Mouse (Mus musculus): ENCODE measurements around the gene Cdkal1. TPM values are rescaled to one million over a fixed set of nuclear protein-coding genes. Genes with fewer than 3 reads are reported as not detected.

Gene Cdkal1
- polyA plus RNA-seq, 1 experiment from 2014 or later = 29.9 TPM

DNA sequence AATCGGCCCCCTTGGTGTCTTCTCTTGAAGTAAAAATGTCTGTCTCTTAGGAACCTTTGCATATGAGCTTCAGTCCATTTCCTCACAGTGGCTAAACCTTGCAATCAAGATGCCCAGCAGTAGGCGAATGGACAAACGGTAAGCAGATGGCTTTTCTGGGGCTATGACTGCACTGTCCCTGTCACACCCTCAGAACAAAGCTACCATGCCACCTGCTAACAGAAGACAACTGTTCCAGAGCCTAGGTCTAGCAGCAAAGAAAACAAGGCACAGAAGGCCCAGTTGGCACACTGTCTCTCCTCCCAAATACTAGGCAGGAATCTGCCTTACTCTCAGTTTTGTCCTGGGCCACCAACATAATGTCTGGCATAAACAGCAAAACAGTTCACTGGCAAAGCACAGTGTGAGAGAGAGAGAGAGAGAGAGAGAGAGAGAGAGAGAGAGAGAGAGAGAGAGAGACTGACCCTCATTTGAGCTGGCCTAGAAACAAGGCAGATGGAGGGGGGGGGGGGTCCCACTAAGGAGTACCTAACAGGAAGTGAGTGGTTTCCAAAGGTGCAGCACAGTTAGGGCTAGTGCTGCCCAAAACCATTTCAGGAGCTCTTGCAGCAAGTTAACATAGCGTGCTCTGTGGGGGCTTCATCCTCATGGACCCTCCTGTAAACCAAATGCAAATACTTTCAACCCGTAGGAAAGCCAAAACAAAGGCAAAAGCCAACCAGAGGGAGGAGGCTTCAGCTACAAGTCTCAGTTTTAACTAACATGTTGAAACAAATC, 95.6 kb downstream of the Cdkal1 start:
- Histone ChIP-seq H3K4me3 (replicated peaks) (no peak overlapping the region), H3K27me3 (replicated peaks) (no peaks in the 10 kb centered on the region), H3K9me3 (no peaks in the 10 kb centered on the region), H3K9ac (no peak overlapping the region), H3K4me2 (no peak overlapping the region), H3K27ac (peak overlapping the region; percentile 35; the same call in 1 of the 2 replicates), H3K36me3 (no peaks in the 10 kb centered on the region), H3K4me1 (peaks cover 3% of the 10 kb centered on the region; the same call in 1 of the 2 replicates)
- no peak for ATAC-seq (ENCODE audit: insufficient read depth, low FRiP score, low read depth)
- 77% methylated on average over 5 of the region's 5 CpGs for WGBS

DNA sequence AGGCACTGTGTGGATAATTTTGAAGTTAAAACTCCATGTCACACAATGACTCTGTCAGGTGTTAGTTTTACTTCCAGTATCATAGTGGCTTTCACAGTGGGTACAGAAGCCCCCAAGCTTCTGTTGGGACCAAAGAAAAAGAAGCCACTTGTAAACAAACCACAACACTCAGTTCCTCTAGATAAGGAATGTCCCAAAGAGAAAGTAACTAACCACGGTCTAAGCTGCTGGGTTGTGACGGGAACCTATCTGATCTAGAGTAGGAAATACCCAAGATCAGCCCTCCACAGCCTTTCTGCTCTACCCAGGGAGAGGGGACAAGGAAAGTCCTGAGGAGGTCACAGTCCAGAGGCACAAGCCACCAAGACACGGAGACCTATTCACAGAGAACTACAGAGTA, 99.4 kb downstream of the Cdkal1 start:
- 0 out of 2 replicates have a peak, but pooled peaks have one; percentile 14 for ATAC-seq (ENCODE audit: insufficient read depth, low FRiP score, low read depth)
- H3K4me2 ChIP-seq = no peak overlapping the region
- H3K27ac ChIP-seq = no peak overlapping the region
- WGBS = 48% methylated on average over 3 of the region's 3 CpGs
- H3K9me3 ChIP-seq = no peaks in the 10 kb centered on the region
- H3K36me3 ChIP-seq = no peaks in the 10 kb centered on the region
- no peak overlapping the region for H3K4me3 ChIP-seq (replicated peaks)
- H3K27me3 ChIP-seq (replicated peaks) = no peaks in the 10 kb centered on the region
- no peak overlapping the region for H3K9ac ChIP-seq
- H3K4me1 ChIP-seq = peaks cover 3% of the 10 kb centered on the region; the same call in 1 of the 2 replicates

DNA sequence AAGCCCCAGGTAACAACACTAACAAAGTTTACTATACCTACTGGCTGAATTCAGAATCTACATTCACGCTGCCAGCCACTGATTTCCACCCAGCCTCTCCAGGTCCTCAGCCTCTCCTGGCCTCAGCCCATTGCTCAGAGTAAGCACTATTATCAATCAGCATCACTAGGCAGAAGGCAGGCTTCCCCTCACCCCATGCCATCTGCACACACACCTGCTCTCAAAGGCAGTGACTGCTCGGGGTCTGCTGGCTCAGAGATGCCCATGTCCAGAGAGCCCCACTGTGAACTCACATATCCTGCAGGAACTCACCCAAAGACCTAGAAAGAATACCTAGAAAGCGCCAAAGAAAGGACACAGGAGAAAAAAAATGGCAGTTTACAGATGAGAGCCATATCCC, 102.2 kb downstream of the Cdkal1 start:
- Histone ChIP-seq H3K4me2 (no peak overlapping the region), H3K27ac (no peak overlapping the region), H3K9me3 (no peaks in the 10 kb centered on the region), H3K27me3 (replicated peaks) (no peaks in the 10 kb centered on the region), H3K4me1 (no peaks in the 10 kb centered on the region), H3K9ac (no peak overlapping the region), H3K4me3 (replicated peaks) (no peak overlapping the region), H3K36me3 (no peaks in the 10 kb centered on the region)
- ATAC-seq (ENCODE audit: insufficient read depth, low FRiP score, low read depth) = no peak
- WGBS = 84% methylated on average over 3 of the region's 3 CpGs

DNA sequence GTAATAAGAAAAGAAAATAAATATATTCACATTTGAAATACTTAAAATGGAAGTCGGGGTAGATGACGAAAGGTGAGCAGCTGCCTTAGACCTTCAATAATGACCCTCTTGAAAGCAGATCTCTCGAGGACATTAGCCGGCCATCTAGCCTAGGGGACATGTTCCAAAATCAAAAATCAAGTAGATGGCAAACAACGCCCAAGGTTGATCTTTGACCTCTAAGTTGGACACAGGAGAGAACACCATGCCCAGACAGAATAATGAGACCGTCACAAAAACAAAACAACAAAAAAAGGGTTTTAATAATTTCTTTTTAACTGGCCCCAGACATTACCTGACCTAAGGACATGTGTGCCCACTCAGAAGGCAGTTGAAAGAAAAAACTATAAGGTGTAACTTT, 103.4 kb downstream of the Cdkal1 start:
- no peak overlapping the region for H3K9ac ChIP-seq
- no peak overlapping the region for H3K4me2 ChIP-seq
- ATAC-seq (ENCODE audit: insufficient read depth, low FRiP score, low read depth) = no peak
- H3K27ac ChIP-seq = no peak overlapping the region
- H3K36me3 ChIP-seq = no peaks in the 10 kb centered on the region
- no peaks in the 10 kb centered on the region for H3K27me3 ChIP-seq (replicated peaks)
- H3K9me3 ChIP-seq = no peaks in the 10 kb centered on the region
- 92% methylated on average over 6 of the region's 6 CpGs for WGBS
- no peaks in the 10 kb centered on the region; the same call in 1 of the 2 replicates for H3K4me1 ChIP-seq
- H3K4me3 ChIP-seq (replicated peaks) = no peak overlapping the region

DNA sequence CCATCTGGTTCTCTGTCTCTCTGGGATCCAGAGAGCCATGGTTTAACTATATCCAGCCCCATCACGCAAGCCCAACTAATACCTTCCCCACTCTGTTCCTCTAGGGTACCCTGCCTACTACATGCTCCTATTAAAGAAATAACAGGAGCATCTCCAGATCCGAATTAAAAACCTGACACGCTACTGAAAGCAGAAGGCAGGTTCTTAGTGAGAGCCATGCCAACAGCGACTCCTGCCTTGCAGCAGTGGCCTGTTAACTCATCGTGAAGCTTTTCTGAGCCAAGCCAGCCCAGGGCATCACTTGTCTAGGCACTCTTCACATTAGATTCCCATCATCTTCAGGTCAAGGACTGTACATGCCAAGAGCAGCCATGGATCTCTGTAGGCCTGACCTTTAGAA, 104.3 kb downstream of the Cdkal1 start:
- Histone ChIP-seq H3K4me3 (replicated peaks) (no peak overlapping the region), H3K9me3 (no peaks in the 10 kb centered on the region), H3K36me3 (no peaks in the 10 kb centered on the region), H3K4me1 (peaks cover 4% of the 10 kb centered on the region; the same call in 1 of the 2 replicates), H3K9ac (no peak overlapping the region), H3K4me2 (no peak overlapping the region), H3K27me3 (replicated peaks) (no peaks in the 10 kb centered on the region), H3K27ac (no peak overlapping the region)
- WGBS = 93% methylated on average over 5 of the region's 5 CpGs
- no peak for ATAC-seq (ENCODE audit: insufficient read depth, low FRiP score, low read depth)

DNA sequence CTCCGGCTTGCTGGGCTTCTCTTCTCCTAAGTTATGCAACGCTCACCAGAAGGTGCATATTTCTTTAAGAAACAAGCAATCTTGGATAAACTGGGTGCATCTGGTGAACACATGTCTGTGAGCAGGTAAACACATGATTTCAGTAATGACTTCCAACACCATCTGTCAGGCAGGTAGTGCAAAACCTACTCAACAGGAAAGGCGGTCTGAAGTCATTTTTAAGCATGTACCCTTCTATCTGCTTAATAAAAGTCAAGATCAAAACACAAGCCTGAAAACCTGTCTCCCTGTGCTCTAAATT, 108.2 kb downstream of the Cdkal1 start:
- no peaks in the 10 kb centered on the region for H3K27me3 ChIP-seq (replicated peaks)
- 69% methylated on average over 3 of the region's 3 CpGs for WGBS
- H3K9ac ChIP-seq = no peak overlapping the region
- no peaks in the 10 kb centered on the region for H3K9me3 ChIP-seq
- ATAC-seq (ENCODE audit: insufficient read depth, low FRiP score, low read depth) = no peak
- H3K36me3 ChIP-seq = no peaks in the 10 kb centered on the region
- H3K4me3 ChIP-seq (replicated peaks) = no peak overlapping the region
- H3K4me1 ChIP-seq = peaks cover 14% of the 10 kb centered on the region
- 0 out of 2 replicates have a peak overlapping the region, but pooled peaks have one; percentile 18 for H3K27ac ChIP-seq
- H3K4me2 ChIP-seq = no peak overlapping the region

DNA sequence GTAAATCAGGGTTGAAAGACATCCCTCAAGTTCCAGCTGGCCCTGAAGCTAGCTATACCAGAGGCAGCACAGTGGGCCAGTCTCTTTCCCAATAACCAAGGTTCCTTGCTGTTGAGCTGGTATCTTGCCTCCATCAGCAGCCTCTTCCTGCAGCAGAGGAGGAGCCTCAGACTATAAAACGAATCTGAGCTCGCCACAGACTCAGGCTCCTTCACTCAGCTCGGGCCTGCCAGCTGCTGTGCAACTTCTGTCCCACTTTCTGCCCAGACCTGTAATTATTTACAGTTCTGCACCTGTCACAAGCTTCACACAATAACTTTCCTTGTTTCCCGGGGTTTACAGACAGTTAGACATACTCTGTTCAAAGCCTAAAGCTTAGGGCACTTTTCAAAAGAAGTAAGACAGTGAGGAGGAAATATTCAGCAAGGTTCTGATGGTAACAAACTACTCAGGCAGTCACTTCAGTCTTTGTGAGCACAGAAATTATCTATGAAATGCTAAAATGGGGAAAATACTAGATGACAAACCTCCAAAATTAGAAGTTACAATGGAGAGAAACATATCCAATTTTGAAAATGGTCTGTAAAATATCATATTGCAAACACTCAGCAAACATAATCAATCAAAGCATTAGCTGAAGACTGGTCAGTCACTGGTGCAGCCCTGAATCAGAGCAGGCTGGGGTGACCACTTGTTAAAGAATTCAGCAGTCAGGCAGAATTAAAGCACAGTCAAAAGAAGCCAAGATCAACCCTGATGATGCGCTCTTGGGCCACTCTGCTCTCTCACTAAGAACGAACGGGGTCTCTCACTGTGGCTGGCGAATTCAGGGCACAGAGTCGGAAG, 108.8 kb downstream of the Cdkal1 start:
- 48% methylated on average over 9 of the region's 9 CpGs for WGBS

DNA sequence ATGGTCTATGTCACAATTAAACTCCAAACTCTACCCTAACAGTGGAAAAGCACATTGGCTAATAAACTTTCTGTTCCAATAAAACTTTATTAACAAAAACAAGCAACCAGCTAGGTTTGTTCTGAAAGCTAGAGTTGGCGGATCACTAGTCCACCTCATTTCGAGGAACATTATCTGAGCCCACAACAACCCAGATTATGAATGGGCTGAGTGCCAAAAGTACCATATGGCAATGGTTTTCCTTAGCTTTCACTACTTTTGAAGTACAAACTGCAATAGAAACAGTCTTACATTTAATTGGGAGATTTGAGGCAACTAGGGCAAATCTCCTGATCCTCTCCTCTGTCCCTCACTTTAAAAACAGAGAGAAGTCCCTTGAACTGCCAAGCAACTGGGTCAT, 110.4 kb downstream of the Cdkal1 start:
- Histone ChIP-seq H3K27ac (no peak overlapping the region), H3K9ac (no peak overlapping the region), H3K4me1 (peaks cover 14% of the 10 kb centered on the region), H3K4me3 (replicated peaks) (no peak overlapping the region), H3K4me2 (no peak overlapping the region), H3K9me3 (no peaks in the 10 kb centered on the region), H3K27me3 (replicated peaks) (no peaks in the 10 kb centered on the region), H3K36me3 (no peaks in the 10 kb centered on the region)
- ATAC-seq (ENCODE audit: insufficient read depth, low FRiP score, low read depth) = no peak
- 53% methylated on average over 2 of the region's 2 CpGs for WGBS

More for the DNA sequence above, 108.8 kb downstream of the Cdkal1 start:
- Histone ChIP-seq H3K4me1 (peaks cover 14% of the 10 kb centered on the region), H3K9ac (no peak overlapping the region), H3K4me2 (no peak overlapping the region), H3K9me3 (no peaks in the 10 kb centered on the region), H3K27me3 (replicated peaks) (no peaks in the 10 kb centered on the region), H3K27ac (peak overlapping the region; percentile 18; the same call in 1 of the 2 replicates), H3K4me3 (replicated peaks) (no peak overlapping the region), H3K36me3 (no peaks in the 10 kb centered on the region)
- ATAC-seq (ENCODE audit: insufficient read depth, low FRiP score, low read depth) = peak; percentile 18; the same call in 1 of the 2 replicates

DNA sequence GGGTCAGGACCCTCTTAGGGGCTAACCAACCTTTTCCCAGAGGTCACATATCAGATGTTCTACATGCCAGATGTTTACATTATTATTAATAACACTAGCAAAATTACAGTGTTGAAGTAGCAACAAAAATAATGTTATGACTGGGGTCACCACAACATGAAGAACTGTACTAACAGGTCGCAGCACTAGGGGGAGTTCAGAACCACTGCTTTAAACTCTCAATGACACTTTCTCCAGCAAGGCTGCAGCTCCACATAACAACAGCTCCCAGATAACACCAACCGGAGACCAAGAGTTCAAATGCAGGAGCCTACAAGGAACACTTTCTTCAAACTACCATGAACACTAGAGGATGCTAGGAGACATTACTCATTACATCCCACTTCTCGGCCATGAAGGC, 111.3 kb downstream of the Cdkal1 start:
- no peaks in the 10 kb centered on the region for H3K36me3 ChIP-seq
- no peaks in the 10 kb centered on the region for H3K27me3 ChIP-seq (replicated peaks)
- no peaks in the 10 kb centered on the region for H3K9me3 ChIP-seq
- H3K4me1 ChIP-seq = peaks cover 14% of the 10 kb centered on the region
- no peak overlapping the region for H3K4me2 ChIP-seq
- H3K9ac ChIP-seq = no peak overlapping the region
- no peak overlapping the region for H3K4me3 ChIP-seq (replicated peaks)
- 80% methylated on average over 3 of the region's 3 CpGs for WGBS
- no peak overlapping the region for H3K27ac ChIP-seq
- ATAC-seq (ENCODE audit: insufficient read depth, low FRiP score, low read depth) = no peak

DNA sequence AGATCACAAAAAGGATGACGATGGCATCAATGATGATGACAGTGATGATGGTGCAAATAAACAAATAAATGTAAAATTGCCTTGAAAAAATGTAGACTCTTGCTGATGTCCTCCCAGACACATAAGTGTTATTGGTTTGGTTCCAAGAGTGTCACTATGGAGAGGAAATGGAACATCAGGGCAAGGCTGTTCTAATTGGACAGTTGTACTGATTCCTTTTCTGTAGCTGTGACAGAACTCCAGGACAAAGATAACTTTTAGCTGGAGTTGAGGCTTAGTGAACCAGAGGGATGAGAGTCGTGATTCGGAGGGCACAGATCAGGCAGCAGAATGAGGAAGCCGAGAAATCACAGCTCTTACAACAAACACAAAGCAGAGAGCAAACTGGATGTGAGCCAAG, 111.7 kb downstream of the Cdkal1 start:
- Histone ChIP-seq H3K27ac (no peak overlapping the region), H3K27me3 (replicated peaks) (no peaks in the 10 kb centered on the region), H3K36me3 (no peaks in the 10 kb centered on the region), H3K4me3 (replicated peaks) (no peak overlapping the region), H3K4me1 (peaks cover 14% of the 10 kb centered on the region), H3K4me2 (no peak overlapping the region), H3K9me3 (no peaks in the 10 kb centered on the region), H3K9ac (no peak overlapping the region)
- no peak for ATAC-seq (ENCODE audit: insufficient read depth, low FRiP score, low read depth)
- WGBS = 37% methylated on average over 4 of the region's 4 CpGs

DNA sequence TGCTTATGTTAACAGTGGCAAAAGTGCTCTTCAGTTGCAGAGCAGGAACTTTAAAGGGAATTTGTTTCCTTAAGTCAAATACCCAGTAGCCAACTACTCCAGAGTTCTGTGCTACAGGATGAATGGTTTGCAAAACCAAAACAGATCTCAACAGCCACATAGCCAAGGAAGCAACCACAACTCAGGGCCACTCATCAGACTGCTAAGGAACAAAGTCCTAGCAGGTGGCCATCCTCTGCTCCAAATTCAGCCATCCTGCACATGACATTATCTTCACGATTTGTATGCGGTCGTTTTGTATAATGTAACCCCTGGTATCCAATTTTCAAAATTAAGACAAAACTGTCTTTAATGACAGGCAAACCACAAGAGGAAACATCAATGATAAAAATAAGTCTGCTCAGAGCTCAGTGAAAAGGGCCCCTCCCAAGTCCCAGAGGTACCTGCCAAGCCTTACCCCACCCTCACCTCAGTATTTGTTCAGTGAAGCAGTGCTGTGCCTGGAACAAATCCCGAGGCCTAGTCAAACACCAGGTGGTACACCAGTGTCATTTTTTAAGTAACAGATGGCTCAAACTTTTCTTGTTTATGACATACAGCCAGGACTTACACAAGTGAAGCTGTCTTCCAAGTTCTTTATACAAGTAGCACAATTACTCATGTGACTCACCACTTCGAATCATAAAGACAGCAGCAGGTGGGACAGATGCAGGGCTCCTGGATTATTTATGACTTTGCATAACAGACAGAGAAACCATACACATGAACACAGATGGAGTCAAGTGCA, 117.6 kb downstream of the Cdkal1 start:
- H3K9me3 ChIP-seq = no peaks in the 10 kb centered on the region
- no peaks in the 10 kb centered on the region for H3K4me1 ChIP-seq
- H3K27me3 ChIP-seq (replicated peaks) = no peaks in the 10 kb centered on the region
- WGBS = 51% methylated on average over 5 of the region's 5 CpGs
- H3K27ac ChIP-seq = peak overlapping the region; percentile 26; the same call in 1 of the 2 replicates
- H3K4me3 ChIP-seq (replicated peaks) = no peak overlapping the region
- ATAC-seq (ENCODE audit: insufficient read depth, low FRiP score, low read depth) = peak; percentile 60; the same call in 1 of the 2 replicates
- H3K4me2 ChIP-seq = no peak overlapping the region
- H3K9ac ChIP-seq = no peak overlapping the region
- no peaks in the 10 kb centered on the region for H3K36me3 ChIP-seq

Data from stomach, embryonic 15.5 days (tissue).